Mouse (Mus musculus) embryo, embryonic 10 days (tissue): ENCODE measurements around the gene Grk1.

Experiments
- DNase-seq: peaks from one replicate; pipeline ENCODE4 v3.0.0-alpha.2; 2015; ENCODE audit warnings: low spot score

The Grk1 gene

DNA sequence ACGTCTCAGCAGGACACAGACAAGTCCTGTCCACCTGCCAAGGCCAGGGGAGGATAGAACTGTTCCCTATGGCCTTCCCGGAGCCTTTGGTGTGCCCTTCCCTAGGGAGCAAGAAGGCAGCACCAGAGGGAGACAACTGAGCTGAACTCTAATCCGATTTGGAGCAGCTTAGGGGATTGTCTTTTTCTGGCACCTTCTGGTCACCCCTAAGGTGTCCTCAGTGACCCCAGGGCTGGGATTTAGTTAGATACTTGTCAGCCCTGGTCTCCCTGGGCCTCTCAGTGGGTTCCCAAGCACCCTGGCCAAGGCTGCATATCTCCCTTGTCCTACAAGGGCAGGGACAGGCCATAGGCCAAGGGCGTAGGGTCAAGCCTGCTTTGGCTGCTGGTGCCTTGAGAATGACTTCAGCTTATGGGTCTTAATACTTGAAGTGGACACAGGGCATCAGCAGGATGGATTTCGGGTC lies at the start of gene Grk1:
TSS of gene Grk1 (plus strand) at position 416 of the 466 bp plus-strand sequence.
- DNase-seq: no peak

DNA sequence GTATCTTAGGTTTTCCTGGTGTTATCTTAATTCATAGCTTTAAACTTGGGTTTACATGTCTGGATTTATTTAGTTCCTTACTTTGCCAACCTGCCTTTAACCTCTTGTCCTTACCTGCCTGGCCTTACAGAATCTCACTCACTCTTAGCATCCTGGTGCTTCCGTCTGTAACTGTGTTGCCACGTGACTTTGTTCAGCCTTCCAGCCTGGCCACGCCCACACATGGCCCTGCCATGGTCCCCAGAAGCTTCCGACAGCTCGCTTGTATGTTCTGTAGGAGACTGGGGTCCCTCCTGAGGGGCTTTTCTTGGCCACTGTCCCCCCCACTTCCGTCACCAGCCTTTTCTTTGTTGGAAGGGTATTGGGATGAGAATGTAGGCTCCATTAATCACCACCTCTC lies 48.7 kb upstream of the Grk1 start:
- DNase-seq: no peak

DNA sequence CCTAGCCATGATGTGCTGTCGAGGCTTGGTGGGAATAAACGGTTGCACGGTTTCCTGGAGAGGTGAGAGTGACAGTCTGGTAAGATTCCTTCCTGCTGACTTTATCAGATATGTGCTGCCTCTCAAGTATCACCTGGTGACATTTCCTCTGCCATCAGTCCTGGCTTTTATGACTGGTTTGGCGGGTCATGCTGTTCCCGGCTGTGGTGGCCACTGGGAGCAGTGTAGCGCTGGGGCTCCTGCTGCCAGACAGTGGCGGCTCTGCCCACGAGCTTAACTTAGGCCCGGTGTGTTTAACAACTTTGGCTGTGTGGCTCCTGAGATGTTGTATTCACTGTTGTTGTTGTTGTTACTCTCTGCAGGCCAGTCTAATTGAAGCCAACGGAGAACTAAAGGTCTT lies 48.2 kb upstream of the Grk1 start:
- no peak for DNase-seq

DNA sequence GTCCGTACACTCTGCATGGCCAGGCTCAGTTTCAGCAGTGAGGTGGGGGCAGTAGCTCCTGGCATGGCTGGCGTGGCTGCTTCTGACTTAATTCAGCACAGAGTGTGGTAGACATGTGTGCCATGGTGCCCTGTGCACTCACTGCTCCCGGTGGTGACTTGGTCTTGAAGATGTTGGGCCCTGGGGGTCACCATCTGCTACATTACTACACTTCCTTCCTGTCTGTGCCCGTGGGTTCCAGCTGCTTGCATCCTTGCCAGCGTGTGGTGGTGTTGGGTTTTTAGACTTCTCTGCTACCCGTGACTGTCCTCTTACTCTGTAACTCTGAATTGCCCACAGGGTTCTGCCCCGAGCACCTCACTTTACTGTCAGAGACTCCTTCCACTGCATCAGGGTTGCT lies 44.7 kb upstream of the Grk1 start:
- no peak for DNase-seq

DNA sequence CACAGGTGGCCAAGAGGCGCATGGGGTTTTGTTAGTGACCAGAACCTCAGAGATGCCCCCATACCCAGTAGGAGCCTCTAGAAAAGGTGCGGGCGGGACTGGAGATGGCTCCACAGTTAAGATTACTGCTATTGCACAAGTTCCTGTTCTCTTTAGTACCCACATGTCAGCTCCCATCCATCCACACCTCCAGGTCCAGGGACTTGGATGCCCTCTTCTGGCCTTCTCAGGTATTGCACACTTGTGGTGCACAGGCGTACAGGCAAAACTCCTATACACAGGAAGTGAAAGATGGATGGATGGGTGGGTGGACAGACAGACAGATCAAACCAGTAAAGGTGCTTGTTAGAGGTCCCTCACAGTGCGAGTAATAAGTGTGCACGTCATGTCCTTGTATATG lies 43.0 kb upstream of the Grk1 start:
- DNase-seq: no peak

DNA sequence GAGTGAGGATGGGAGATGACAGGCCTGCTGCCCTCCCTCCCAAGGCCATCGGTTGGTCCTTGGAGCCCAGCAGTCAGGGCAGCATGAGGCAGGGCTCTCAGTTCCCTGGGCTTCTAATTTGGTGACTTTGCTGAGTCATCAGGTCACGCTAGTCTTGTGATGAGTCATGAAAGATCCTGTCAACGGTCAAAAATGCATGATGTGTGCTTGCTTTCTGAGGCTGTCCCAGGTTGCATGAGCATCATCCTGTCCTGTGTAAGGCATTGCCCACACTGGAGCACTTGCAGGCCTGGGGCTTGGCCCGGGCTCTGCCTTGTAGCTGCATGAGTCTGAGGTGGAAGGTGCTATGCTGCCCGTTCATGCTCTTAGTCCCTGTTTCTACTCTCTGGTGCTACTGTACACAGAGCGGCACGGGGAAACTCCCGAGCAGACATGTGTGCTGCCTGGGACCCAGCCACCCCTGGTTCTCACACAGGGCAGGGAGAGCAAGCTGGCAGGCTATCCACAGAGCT lies 31.7 kb upstream of the Grk1 start:
- no peak for DNase-seq

DNA sequence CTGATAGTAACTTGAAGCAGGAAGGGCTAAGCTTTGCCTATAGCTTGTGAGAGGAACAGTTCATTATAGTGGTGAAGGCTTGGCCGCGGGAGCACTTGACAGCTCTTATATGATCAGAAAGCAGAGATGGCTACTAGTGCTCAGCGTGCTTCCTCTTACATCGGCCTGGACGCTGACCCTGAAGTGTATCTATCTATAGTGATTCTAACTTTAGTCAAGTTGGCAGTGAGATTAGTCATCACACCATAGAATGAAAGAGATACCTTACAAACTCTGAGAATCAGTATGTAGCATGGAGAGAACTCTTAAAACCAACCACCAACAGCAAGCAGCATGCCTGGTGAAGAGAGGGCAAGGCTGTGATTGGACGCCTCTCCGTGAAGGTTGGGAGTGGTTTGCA lies 23.3 kb upstream of the Grk1 start:
- DNase-seq: no peak

DNA sequence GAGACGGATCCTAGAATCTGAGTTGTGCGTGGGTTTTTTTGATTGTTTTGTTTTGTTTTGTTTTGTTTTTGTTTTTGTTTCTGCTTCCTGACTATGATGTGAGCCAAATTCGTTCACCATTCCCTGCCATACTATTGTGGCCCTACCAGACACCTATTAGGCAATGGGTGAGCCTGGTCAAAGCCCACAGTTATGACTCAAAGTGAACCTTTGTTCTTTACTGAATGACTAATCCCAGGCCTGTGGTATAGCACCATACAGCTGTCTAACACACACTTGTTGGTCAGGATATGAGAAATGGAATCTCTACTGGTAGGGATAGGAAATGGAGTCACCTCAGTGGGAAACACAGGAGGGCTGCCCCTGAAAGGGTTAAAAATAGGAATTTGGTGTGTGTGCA lies 22.3 kb upstream of the Grk1 start:
- DNase-seq: no peak

DNA sequence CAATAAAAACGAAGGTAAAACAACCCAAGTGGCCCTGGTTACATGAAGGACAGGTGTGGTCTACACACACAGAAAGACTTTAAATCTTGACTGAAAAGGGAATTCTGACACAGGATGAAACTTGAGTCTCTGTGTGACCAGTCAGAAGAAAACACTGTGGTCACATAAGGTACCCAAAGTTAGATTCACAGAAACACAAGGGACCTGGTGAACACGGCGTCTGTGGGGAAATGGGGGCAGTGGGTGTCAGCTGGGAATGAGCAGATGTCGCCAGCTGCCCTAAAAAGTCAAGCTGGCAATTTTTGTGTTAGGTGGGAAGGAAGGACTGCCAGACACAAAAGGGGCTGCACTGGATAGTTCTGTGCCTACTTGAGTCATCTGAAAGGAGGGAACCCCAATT lies 21.9 kb upstream of the Grk1 start:
- no peak for DNase-seq

DNA sequence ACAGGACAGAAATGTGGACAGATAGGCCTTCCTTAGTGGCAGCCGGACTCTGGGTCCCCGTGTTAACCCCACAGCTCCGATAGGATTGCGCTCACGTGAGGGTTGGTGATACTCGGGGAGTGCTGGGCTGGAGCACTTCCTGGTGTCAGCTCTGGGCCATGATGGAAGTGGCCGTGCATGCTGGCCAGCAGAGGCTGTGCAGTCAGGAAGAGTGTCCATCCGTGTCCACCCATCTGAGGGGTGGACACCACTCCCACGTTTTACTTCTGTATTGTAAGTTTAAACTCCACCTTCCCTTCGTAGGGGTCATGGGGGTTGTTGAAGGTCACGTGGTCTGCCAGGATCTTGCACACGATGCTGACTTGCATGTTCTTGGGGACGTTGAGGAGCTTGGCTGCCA lies 18.5 kb upstream of the Grk1 start:
- DNase-seq: no peak

DNA sequence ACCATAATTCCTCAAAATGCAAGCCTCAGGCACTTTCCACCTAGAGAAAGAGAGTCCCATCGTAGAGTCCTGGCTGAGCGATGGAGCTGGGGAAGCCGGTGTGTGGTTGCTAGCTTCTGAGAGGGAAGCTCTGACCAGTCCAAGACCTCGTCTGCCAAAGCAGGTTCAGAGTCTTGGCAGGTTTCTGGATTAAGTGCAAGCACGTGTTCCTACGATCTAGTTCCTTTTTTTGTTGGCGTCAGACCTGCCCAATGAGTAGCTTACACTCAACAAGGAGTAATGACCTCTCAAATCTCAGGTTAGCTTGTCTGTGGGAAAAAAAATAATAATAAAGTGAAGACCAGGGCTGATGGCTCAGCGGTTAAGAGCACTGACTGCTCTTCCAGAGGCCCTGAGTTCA lies 17.2 kb upstream of the Grk1 start:
- no peak for DNase-seq

DNA sequence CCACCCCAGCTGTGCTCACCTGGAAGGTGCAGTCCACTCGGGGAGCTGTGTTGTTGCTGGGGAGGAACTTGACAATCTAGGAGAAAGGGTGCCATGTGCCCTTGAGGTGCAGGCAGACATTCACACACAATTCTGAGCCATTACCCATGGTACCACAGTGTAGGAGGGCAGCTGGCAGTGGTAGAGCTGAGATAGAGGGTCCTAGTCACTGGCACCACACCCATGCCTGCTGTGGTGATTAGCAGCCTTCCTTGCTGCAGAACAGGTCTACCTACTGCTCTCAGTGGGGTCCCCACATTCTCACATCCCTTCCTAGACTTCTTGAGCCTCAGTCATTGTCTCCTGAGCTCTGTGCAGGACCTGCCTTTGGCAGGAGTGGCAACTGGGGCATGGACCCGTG lies 16.1 kb upstream of the Grk1 start:
- no peak for DNase-seq

DNA sequence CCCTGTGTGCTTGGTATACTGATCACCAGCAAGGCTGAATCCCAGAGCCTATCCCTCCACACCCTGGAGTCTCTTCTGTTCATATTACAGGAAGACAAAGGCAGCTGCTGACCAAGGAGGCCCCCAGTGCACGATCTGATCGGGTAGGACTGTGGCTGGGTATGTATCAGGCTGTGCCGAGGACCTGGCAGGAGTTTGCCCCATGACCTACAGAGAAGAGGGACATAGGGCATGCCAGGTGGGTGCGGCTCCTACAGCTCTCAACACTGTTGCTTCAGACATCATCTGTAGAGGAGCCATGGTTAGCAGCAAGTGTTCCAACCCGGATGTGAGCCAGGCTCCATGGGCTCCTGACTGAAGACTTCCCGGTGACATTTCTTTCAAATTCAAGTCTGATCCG lies 11.0 kb upstream of the Grk1 start:
- no peak for DNase-seq

DNA sequence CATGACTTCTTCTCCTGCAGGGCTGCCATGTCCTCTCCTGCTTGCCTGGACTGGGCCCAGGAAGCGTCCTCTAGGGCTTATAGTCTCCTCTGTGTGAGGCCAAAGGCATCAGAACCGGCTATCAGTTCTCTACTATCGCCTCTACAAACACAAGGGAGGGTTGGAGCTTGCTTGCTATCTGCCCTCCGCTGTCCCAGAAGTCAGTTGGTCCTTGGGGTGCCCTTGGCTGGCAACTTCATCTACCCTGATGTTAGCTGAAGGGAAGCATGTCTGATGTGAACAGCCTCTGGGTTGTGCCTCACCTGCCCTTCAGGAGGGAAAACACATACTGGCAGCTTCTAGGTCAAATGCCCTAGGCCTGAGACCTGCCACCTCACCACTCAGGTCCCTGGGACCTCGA lies 8.2 kb upstream of the Grk1 start, which contains the start of gene Atp4b:
TSS of gene Atp4b (minus strand) at position 101 of the 400 bp plus-strand sequence.
- DNase-seq: no peak

DNA sequence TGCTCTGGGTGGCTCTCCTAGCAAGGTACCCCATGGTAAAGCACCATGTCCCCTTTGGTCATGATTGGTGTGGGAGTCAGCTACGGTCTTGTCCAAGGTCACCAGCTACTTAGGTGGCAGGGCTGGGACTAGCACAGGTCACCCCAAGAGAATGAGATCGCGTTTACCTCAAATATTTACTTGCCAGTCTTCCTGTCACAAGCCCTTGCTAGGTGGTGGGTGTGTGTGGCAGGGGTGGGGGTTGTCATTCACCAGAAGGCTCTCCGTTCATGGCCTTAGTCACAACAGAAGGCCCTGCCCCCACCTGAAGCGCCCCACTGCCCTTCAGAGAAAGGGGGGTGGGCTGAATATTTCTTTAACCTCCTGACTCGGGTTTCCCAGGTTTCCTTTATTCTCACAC lies 1.4 kb upstream of the Grk1 start:
- no peak for DNase-seq

DNA sequence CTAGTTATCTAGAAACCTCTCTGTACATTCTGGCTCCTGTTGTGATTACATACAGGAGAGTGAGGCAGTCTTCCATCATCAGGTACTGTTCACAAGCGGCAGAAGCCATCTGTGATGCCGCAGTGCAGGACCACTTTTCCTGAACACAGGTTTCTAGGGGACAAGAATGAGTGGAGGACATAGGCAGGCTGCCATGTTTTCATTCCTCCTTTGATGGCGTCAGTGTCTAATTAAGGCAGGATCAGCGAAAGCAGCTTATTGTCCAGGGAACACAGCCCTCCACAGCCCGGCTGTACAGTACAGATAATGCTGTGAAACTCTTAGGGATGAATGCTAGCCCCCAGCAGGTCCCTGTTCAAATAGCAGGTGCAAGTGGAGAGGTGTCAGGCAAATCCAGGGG lies 1.1 kb downstream of the Grk1 start:
- DNase-seq: no peak

DNA sequence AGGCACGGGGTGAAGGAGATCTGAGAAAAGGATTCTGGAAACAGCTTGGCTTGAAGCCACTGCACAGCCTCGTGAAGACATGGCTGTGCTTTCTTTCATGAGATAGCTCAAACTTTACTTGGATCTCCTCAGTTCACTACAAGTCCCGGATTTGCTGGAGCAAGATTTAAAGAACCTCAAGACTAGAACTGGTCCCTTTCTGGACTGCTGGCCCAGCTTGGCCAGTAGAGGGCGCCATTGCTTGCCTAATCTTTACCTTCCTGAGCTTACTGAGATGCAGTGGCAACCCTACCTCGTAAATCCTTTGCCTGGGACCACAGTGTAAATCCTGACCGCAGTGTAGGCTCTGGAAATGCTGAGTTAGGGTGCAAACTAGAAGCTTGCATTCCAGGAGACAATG lies 6.7 kb downstream of the Grk1 start:
- DNase-seq: peak; percentile 84

DNA sequence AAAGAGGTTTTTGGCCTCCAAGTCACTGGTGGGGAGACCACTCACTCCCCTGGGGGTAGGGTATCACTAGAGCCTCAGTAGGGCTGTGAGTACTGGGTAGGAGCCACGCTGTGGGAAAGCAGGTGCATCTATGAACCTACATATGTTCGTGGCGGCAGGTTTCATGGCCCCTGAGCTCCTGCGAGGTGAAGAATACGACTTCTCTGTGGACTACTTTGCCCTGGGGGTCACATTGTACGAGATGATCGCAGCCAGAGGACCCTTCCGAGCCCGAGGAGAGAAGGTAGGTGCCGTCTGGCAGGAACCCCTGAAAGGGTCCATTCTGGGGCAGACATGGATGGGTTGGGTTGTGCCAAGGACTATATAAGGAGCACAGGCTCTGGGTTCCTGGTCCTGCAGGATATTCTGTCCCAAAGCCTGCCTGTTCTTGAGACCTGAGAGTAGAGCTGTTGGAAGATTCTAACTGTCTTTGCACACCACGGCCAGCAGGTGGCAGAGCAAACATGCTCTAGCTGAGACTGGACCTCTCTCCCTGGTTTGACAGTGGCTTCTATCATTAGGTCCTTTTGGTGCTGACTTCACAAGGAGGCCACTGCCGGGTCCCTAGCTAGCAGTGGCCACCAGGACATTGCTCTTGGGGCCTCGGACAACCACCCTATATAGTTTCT lies 8.1 kb downstream of the Grk1 start:
- DNase-seq: peak; percentile 81

DNA sequence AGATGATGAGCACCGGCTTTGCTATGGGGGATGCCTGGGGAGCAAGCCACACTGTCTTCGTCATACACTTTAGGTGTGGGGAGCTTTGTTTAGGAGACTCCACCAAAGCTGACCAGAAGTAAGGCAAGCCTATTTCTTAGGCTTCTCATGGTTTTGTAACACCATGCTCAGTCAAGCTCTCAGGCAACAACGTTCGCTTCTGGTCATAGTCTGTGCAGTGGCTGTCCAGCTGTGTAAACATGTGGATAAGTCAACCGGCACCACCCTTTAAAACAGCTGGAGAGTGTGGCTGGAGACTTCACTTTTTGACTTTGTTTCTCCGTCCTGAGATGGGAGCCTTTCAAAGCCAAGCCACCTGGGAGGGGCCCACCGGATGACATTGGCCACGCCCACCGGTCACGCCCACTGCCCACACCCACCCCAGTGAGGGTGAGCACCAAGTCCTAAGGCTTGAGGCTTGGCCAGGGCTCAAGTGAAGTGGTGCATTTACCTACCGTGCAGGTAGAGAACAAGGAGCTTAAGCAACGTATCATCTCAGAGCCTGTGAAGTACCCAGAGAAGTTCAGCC lies 9.0 kb downstream of the Grk1 start:
- DNase-seq: no peak

DNA sequence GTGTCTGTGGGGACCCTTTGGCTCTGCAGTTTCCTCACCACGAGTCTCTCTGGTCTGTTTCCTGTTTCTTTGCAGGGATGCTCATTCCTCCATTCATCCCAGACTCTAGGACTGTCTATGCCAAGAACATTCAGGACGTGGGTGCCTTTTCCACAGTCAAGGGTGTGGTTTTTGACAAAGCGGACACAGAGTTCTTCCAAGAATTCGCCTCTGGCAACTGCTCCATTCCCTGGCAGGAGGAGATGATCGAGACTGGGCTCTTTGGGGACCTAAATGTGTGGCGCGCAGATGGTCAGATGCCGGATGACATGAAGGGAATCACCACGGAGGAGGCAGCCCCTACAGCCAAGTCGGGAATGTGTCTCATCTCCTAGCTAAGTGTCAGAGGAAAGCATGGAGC lies 11.0 kb downstream of the Grk1 start:
- DNase-seq: no peak

DNA sequence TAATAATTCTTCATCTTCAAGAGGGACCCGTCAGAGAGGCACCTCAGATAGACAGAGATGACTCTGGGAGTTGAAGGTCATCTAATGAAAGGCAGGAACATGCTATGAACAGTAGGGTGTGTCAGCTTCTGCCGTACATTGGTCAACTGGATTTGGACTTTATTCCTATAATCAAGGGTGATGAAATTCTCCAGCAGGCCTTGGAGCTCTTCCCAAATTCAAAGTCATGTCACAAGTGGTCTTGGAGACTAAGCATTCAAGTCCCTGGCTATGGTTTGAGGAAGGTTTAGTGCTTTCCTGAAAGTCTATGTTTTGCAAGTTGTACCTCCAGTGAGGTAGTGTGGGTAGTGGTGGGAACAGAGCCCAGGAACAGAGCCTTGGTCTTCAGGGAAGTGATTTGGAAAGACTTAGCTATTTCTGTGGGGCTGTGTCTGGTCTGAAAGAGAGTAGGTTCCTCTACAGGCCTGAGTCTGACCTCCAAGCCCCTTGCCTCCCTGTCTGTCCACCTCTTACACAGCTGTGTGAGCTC lies 14.3 kb downstream of the Grk1 start:
- no peak for DNase-seq

DNA sequence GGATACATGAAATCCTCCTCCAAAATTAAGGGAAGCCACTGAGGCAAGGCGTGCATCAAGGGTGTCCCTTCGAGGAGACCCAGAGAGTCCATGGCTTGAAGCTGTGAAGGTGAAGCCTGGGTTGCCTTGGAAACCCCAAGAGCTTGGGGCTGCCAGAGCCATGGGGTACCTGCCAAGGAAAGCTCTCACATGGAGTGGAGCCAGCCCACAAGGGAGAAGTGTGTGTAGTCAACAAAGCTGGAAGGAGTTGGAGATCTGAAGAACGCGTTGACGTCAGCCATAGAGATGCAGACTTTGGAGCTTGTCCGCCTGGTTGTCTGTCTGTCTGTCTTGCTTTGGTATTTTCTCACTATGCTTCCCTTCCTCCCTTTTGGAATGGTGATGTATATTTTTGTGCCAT lies 16.1 kb downstream of the Grk1 start:
- DNase-seq: no peak

DNA sequence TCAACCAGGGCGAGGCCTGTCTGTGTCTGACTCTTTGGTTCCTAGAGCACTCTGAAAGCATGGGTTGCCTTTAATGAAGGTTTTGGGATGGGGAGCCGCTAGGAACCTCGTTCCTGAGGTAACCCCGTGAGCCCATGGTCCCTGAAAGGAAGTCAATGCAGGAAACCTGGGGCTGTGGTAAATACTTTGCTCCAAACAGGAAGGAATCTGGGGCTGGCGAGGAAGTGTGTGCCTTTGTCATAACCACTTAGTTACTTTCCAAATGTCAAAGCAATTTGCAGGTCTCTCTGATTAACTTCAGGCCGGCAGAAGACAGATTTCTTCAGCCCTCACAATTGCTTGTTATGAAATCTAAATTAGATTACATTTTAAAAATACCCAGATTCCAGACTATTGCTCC lies 22.5 kb downstream of the Grk1 start:
- DNase-seq: no peak

DNA sequence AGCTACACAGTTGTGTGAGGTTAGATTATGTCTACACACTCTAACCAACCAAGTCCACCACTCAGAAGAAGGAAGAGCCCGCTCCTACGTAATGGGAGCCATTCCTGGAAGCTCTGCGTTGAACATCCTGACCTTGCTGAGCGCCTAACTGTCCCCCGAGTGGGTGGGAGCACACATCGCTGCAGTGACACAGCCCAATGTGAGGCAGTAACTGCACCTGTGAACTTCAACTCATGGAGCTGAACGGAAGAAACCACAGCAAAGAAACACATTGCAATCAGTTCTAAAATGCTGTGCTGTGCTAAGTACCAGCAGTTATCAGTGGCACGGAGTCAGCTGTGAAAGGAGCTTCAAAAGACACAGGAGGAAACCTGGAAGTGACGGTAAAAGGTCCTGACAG lies 23.3 kb downstream of the Grk1 start:
- DNase-seq: no peak
